Mouse (Mus musculus): ENCODE measurements around the gene Golt1b.

The Golt1b gene

DNA sequence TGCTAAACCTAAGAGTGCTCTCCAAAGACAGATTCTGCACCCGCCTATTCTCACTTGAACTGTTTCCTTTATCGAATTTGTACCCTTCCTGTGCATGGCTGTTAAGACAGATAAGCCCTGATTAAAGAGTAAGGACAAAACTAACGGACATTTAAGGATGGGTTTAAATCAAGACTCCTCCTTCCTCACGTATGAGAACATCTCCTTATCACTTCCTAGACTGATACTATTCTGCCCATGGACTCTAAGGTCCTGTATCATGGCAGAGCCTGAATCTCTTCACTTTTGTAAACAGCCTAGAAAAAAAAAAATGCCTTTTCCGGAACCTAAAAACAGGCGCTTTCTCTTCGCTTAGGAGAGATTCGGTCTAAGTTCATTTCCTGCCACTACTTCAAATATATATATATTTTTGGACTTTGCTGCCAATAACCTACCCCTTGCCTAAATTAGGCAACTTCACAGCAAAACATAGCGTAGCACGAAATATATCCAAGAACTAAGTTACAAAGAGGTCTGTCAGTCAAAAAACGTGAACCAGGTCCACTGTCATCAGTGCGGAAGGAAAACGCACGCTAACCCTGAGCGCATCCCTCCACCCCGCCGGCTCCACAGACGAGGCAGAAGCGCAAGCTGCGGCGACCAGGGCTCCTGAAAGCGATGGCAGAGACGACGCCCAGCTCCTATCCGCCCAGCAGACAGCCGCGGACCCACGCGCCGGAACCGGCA lies 573 bp upstream of the Golt1b start:
- no peak for DNase-seq

DNA sequence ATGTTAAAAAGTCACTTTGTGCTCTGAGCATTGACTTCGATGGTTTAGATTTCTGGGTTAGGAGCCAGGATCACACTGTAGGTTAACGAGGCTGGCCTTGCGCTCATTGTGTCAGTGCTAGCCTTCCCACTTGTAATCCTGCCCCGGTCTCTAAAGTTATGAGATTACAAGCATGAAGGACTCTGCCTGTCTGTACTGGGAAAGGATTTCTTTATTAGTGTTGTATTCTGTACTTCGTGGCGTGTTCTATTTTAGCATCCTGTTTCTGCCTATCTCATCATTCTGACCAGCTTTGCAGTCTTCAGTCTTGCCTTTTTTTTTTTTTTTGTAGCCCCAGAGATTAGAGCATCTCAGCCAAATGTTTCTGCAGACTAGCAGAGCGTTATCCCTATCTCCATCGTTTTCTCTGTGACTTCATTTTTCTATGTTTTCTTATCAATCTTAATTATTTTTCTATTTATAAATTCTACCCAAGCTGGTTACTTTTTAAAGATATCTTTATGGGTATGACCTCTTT lies 792 bp downstream of the Golt1b start:
- DNase-seq: no peak

DNA sequence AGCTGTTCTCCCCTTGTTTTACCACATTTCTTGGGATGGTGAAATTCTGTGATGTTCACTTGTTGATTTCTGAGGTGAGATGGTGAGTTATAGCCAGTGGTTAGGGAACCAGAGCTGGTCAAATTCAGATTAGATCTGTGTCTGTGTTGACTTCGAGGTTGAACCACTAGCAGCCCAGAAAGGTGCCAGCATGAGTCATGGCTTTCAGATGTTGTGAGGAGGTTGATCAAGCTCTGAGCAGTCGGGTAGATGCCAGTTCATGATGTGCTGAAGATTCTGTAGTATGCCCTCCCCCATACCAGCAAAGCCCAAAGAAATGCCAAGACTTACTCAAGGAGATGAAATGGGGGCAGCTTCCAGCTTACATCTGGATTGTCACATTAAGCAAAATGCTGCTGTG lies 2.1 kb downstream of the Golt1b start:
- no peak for DNase-seq

DNA sequence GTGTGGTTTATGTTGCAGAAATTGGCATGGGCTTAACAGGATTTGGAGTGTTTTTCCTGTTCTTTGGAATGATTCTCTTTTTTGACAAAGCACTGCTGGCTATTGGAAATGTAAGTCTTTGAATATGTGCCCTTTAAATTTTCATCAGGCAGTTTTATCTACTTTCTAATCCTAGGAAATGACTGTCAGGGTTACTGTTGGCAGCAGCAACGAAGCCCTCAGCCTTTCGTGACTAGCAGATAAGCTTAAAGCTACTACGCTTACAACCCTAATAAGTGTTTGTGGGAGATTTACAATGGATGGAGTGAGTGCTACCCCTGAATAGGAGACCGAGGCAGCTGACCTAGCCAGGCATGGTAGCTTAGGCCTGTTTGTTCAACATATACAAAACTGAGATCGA lies 5.3 kb downstream of the Golt1b start:
- no peak for DNase-seq

DNA sequence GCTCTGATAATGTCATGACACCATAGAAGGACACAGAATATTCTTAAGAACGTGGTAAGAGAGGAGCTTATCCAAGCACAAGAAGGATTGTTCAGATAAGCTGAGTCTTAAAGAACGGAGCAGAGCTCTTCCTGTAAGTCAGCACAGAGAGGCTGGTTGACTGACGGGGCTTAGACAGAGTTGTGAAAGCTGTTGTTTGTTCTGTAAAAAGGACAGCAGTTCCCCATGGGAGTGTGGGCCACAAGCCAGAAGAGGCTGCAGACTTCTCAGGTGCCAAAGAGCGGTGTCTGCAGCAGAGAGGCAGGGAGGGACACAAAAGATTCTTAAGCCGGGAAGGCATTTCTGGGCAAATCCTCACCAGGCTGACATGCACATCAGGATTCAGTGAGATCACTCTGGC lies 7.6 kb downstream of the Golt1b start:
- no peak for DNase-seq

DNA sequence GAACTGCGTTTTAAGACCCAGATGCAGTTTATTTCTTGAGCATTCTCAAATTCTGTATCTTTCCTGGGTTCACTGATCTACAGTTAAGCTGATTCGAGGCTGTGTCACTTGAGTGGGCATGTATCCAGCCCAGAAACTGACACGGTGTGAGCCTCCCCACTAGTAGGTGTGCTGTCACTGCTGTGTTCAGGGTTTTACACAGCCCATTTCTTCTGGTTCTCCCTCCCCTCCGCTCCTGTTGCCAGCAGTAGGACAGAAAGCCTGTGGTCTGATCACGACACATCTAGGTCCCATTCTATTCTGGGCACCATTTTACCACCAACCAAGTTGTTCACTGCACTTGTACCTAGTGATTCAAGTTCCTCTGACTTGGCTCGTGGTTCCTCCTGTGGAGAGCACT lies 8.7 kb downstream of the Golt1b start:
- no peak for DNase-seq

DNA sequence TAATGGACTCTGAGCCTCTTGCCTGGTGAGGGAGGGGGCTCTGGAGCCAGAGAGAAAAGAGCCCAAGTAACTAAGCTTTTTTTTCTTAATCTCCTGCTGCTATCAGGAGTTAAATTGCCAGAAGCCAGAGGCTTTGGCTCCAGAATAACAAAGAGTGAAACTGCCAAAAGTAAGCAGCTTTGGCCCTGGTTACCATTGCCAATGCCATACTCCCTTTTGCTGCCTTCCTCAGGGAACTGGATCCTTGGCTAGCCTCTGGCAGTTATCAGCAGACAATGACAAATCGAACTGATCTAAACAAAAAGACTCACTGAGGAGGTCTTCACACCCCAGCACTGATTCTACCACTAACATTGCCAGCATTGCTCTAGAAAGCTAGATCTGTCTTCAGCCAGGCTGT lies 24.1 kb downstream of the Golt1b start:
- DNase-seq: no peak

DNA sequence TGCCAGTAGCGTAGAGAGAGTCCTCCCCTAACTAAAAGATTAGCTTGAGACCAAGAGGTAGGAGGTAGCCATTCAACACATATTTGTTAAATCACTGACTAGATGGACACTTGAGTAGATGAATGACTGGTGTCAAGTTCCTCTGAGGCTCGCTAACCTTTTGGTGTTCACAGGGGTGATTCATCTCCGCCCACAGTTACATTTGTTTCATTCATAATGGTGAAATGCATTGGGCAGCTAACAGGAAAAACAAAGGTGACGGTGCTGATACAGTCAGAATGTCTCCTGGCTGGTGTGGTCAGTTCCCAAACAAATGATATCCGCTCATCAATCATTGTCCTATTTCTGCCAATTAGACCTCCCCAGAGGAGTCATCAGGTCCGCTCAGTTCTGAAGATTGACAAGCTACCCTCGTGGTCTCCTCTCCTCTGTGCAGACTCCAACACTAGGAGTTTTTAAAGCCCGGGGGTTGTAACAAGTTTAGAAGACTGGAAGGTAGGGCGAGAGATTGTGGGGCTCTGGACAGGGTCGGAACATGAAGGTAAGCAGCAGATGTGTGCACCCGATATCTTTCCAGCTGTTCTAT lies 26.0 kb downstream of the Golt1b start, which contains the start of gene Spx:
TSS of gene Spx (plus strand) at position 536 of the 586 bp plus-strand sequence.
- no peak for DNase-seq

DNA sequence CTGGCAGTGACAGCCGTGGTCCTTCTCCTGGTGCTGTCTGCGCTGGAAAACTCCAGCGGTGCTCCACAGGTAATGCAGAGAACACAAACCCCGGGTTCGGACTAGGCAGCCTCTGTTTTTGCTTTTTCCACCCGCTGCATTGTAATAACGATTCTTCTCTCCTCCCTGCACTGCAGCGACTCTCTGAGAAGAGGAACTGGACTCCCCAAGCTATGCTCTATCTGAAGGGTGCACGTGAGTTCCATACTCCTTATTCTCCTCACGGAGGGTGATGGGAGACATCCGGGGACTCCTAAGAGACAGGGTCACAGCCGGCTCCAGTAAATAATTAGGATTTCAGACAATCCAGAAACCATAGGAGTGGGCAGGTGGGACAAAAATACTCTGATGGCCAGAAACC lies 26.8 kb downstream of the Golt1b start:
- no peak for DNase-seq

DNA sequence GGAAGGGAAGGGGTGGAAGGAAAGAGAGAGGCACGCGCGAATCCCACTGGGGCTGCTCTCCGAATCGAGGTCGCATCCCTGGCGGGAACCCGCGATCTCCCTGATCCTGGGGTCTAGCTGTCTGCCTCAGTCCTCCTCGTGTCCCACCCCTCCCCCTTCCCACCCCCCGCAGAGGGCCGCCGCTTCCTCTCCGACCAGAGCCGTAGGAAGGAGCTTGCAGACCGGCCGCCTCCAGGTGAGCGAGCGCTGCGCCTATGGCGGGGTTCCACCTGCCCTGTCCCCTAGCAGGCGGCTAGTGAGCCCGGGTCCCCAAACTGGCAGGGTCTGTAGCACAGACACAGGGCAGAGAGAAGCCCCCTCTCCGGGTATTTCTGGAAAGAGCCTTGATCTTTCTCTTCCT lies 27.6 kb downstream of the Golt1b start:
- DNase-seq: no peak

DNA sequence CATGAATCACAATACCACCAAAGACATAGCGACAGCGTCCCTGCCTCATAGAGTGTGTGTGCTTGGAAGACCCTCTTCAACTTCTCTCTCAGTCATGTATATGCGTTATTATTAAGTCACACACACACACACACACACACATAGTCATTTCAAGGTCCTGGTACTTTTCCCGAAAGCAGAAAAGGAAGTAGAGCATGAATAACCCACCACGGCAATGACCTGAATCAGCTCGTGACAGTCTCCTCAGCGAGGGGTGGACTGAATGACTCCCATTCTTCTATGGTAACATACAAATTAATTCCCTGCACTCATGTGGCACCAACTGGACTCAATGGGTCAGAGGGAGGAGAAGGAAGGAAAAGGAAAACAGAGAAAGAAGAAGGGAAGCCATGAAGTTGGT lies 38.0 kb downstream of the Golt1b start:
- DNase-seq: no peak

DNA sequence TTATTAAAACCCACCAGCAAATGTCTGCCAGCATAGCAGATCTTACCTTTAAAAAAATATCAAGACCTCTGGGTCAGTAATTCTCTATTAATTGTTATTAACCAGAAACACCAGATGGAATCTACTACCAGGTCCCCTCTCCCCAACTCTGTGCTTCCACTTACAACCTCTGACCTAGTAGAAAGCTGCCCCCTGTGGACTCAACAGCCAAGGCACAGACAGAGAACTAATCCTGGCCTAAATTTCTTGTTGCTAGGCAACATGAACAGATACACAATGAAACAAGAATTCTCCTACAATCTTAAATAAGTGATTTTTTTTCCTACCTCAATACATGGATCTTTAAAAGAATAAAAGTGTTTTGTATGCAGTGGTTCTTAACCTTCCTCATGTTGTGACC lies 42.1 kb downstream of the Golt1b start:
- no peak for DNase-seq

DNA sequence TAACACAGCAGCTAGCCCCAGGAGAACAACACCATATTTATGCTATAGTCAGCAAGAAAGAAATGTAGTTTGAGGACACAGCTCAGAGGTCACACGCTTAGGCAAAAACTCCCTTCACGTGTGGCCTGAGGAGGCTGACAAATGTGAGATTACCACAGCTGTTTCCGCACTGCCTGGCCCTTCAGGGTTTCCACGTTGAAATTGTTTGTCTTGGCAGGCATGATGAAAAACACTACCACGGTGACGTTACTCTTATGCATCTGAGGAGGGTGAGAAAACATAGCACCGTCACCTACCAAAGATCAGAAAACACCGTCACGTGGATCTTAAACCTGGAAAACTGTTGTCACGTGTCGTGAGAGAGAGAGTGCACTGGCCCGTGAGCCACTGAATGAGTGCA lies 64.4 kb downstream of the Golt1b start:
- DNase-seq: no peak

DNA sequence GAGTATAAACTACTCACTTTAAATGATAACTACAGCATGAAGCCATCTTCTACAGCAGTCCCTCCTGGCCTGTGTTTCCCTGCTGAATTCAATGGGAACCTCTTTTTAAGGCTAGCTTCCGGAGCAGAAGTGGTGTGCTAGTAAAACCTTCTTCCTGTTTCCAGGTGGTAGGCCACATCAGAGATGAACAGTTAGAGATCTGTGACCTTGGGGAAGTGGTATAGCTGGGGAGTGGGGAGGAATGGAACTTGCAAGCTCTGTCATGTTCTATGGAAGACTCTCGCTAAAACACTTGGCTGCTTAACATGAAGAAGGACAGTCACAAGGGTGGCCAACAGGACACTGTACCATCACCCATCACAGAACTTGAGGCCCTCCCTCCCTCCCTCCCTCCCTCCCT lies 66.3 kb downstream of the Golt1b start:
- DNase-seq: peak in 1 of 2 experiments; percentile 42

Data from thymus, adult 18-20 months (tissue).